Mouse (Mus musculus) heart, postnatal 14 days (tissue): ENCODE data around the gene Dytn. TPM values are rescaled to one million over a fixed set of nuclear protein-coding genes. Genes with fewer than 3 reads are reported as not detected.
A peak's percentile ranks its signal among the peaks of the same experiment; 100 is the strongest.
"Not testable (repeated sequence)": the region's sequence is repeated elsewhere in the genome, so short reads cannot be mapped to it uniquely, and the experiment has no call there.

Source experiments
- DNase-seq, 2 experiments: peaks; one replicate each; pipeline ENCODE4 v3.0.0; 2021 to 2022
- intact Hi-C: fragments of 180-260 bp; cut with DNase I; formaldehyde crosslinking; loops from one replicate; pipeline ENCODE4 v1.15.1; 2025
- long read RNA-seq, 2 experiments: library from polyadenylated mRNA; stranded (forward); transcript quantifications; one replicate each; pipeline ENCODE4 v2.0.0; 2021
- total RNA-seq, 2 experiments: library from RNA; stranded (reverse); gene quantifications; 2 replicates each; pipeline ENCODE4 v1.2.3; 2021

Dytn gene
- not detected for total RNA-seq
- long read RNA-seq, experiment 1: 0 reads
- long read RNA-seq, experiment 2: 0 reads

GRCm38 (mm10) chr1:63686827-63687226, at the start of gene Dytn:
TSS of gene Dytn (minus strand) at chr1:63686927.
- DNase-seq: no peak
- intact Hi-C loops: no loop called here

- intact Hi-C loops: no loop called here
- peak; percentile 80 to 92 for DNase-seq
Measured at GRCm38 (mm10) chr1:63730240-63730771, 43.6 kb upstream of the Dytn start, which contains the start of the genes Mdh1b and Fastkd2. TSS of gene Mdh1b (minus strand) at chr1:63730318. TSS of gene Fastkd2 (plus strand) at chr1:63730614.

- DNase-seq: no peak
- intact Hi-C loops: loop anchor here (10.0 kb wide), 1 partner anchor 965 kb away; the partner anchor contains the start of gene Ccnyl1
Measured at GRCm38 (mm10) chr1:63729796-63730195, 43.1 kb upstream of the Dytn start.

GRCm38 (mm10) chr1:63720161-63720560, 33.4 kb upstream of the Dytn start:
- intact Hi-C loops: loop anchor here (10.0 kb wide), 1 partner anchor 975 kb away; the partner anchor contains the start of gene Ccnyl1

GRCm38 (mm10) chr1:63708876-63709275, 22.1 kb upstream of the Dytn start:
- no peak for DNase-seq
- intact Hi-C loops: no loop called here

More at GRCm38 (mm10) chr1:63720161-63720560, 33.4 kb upstream of the Dytn start:
- no peak for DNase-seq

GRCm38 (mm10) chr1:63705733-63706132, 19.0 kb upstream of the Dytn start:
- intact Hi-C loops: no loop called here

GRCm38 (mm10) chr1:63696861-63697260, 10.1 kb upstream of the Dytn start:
- DNase-seq: no peak
- intact Hi-C loops: no loop called here

More at GRCm38 (mm10) chr1:63705733-63706132, 19.0 kb upstream of the Dytn start:
- DNase-seq: no peak

- no peak for DNase-seq
- intact Hi-C loops: no loop called here
Measured at GRCm38 (mm10) chr1:63675975-63676374, 10.8 kb downstream of the Dytn start.

- intact Hi-C loops: loop anchor here (1.0 to 10.0 kb wide), 5 partner anchors 93 to 1246 kb away; partner anchors contain the start of genes Klf7 and Mettl21a
Measured at GRCm38 (mm10) chr1:63668852-63669160, 17.9 kb downstream of the Dytn start.

GRCm38 (mm10) chr1:63667949-63668851, 18.5 kb downstream of the Dytn start:
- intact Hi-C loops: loop anchor here (1.0 to 10.0 kb wide), 5 partner anchors 94 to 1247 kb away; partner anchors contain the start of genes Klf7 and Mettl21a

More at GRCm38 (mm10) chr1:63668852-63669160, 17.9 kb downstream of the Dytn start:
- peak in 1 of 2 experiments; percentile 11 for DNase-seq

GRCm38 (mm10) chr1:63667201-63667948, 19.4 kb downstream of the Dytn start:
- intact Hi-C loops: loop anchor here (5.0 to 10.0 kb wide), 4 partner anchors 95 to 1247 kb away; partner anchors contain the start of genes Klf7 and Mettl21a
- no peak for DNase-seq

More at GRCm38 (mm10) chr1:63667949-63668851, 18.5 kb downstream of the Dytn start:
- no peak for DNase-seq

GRCm38 (mm10) chr1:63666089-63666488, 20.6 kb downstream of the Dytn start:
- intact Hi-C loops: loop anchor here (5.0 to 10.0 kb wide), 4 partner anchors 96 to 1249 kb away; partner anchors contain the start of genes Klf7 and Mettl21a
- no peak for DNase-seq

GRCm38 (mm10) chr1:63659591-63659990, 27.1 kb downstream of the Dytn start:
- peak; percentile 31 to 49 for DNase-seq

GRCm38 (mm10) chr1:63658016-63658415, 28.7 kb downstream of the Dytn start:
- intact Hi-C loops: loop anchor here (2.0 to 5.0 kb wide), 3 partner anchors 791 to 1349 kb away; partner anchors contain the start of gene Ccnyl1
- peak; percentile 57 to 69 for DNase-seq

More at GRCm38 (mm10) chr1:63659591-63659990, 27.1 kb downstream of the Dytn start:
- intact Hi-C loops: loop anchor here (2.0 to 5.0 kb wide), 3 partner anchors 789 to 1348 kb away; partner anchors contain the start of gene Ccnyl1

- DNase-seq: no peak
- intact Hi-C loops: no loop called here
Measured at GRCm38 (mm10) chr1:63639921-63640320, 46.8 kb downstream of the Dytn start.

- DNase-seq, intact Hi-C loops: not testable (repeated sequence)
Measured at GRCm38 (mm10) chr1:63630390-63630789, 56.3 kb downstream of the Dytn start.

GRCm38 (mm10) chr1:63628211-63628610, 58.5 kb downstream of the Dytn start:
- intact Hi-C loops: no loop called here
- peak; percentile 11 to 47 for DNase-seq

GRCm38 (mm10) chr1:63615668-63616067, 71.1 kb downstream of the Dytn start, which contains the start of gene Gm39653:
TSS of gene Gm39653 (plus strand) at chr1:63615968.
- DNase-seq: no peak
- intact Hi-C loops: no loop called here

GRCm38 (mm10) chr1:63614594-63614993, 72.1 kb downstream of the Dytn start:
- DNase-seq: peak; percentile 50 to 66

GRCm38 (mm10) chr1:63609613-63610012, 77.1 kb downstream of the Dytn start:
- intact Hi-C loops: no loop called here
- no peak for DNase-seq

More at GRCm38 (mm10) chr1:63614594-63614993, 72.1 kb downstream of the Dytn start:
- intact Hi-C loops: no loop called here
